Mouse (Mus musculus): ENCODE data around the gene 3110040M04Rik.
"Not testable (repeated sequence)": the region's sequence is repeated elsewhere in the genome, so short reads cannot be mapped to it uniquely, and the experiment has no call there.

The 3110040M04Rik gene

GRCm38 (mm10) chr1:151192739-151193138 lies 11.2 kb upstream of the 3110040M04Rik start:
- not testable (repeated sequence) for DNase-seq

- DNase-seq: not testable (repeated sequence)
Measured at GRCm38 (mm10) chr1:151195986-151196385, 7.9 kb upstream of the 3110040M04Rik start.

- DNase-seq: not testable (repeated sequence)
Measured at GRCm38 (mm10) chr1:151196690-151197089, 7.2 kb upstream of the 3110040M04Rik start.

GRCm38 (mm10) chr1:151198120-151198519 lies 5.8 kb upstream of the 3110040M04Rik start, which contains the start of gene Gm47995:
TSS of gene Gm47995 (plus strand) at chr1:151198448.
- not testable (repeated sequence) for DNase-seq

- DNase-seq: not testable (repeated sequence)
Measured at GRCm38 (mm10) chr1:151200620-151201019, 3.3 kb upstream of the 3110040M04Rik start.

GRCm38 (mm10) chr1:151202771-151203170 lies 1.1 kb upstream of the 3110040M04Rik start:
- DNase-seq: not testable (repeated sequence)

GRCm38 (mm10) chr1:151208493-151208892 lies 4.6 kb downstream of the 3110040M04Rik start:
- DNase-seq: not testable (repeated sequence)

GRCm38 (mm10) chr1:151208944-151209343 lies 5.0 kb downstream of the 3110040M04Rik start:
- DNase-seq: not testable (repeated sequence)

GRCm38 (mm10) chr1:151209824-151210355 lies 6.0 kb downstream of the 3110040M04Rik start, which contains the start of gene Gm47996:
TSS of gene Gm47996 (plus strand) at chr1:151210131.
- DNase-seq: not testable (repeated sequence)

- not testable (repeated sequence) for DNase-seq
Measured at GRCm38 (mm10) chr1:151211666-151212065, 7.7 kb downstream of the 3110040M04Rik start.

- DNase-seq: no peak
Measured at GRCm38 (mm10) chr1:151214862-151215261, 10.9 kb downstream of the 3110040M04Rik start.

GRCm38 (mm10) chr1:151215985-151216384 lies 12.1 kb downstream of the 3110040M04Rik start:
- no peak for DNase-seq

GRCm38 (mm10) chr1:151216417-151216816 lies 12.5 kb downstream of the 3110040M04Rik start:
- DNase-seq: no peak

- DNase-seq: no peak
Measured at GRCm38 (mm10) chr1:151219045-151219444, 15.1 kb downstream of the 3110040M04Rik start.

- no peak for DNase-seq
Measured at GRCm38 (mm10) chr1:151220098-151220497, 16.2 kb downstream of the 3110040M04Rik start.

GRCm38 (mm10) chr1:151222561-151223267 lies 18.8 kb downstream of the 3110040M04Rik start:
- DNase-seq: no peak

- no peak for DNase-seq
Measured at GRCm38 (mm10) chr1:151223377-151223776, 19.5 kb downstream of the 3110040M04Rik start.

GRCm38 (mm10) chr1:151224536-151224935 lies 20.6 kb downstream of the 3110040M04Rik start:
- no peak for DNase-seq

GRCm38 (mm10) chr1:151227506-151227905 lies 23.6 kb downstream of the 3110040M04Rik start:
- no peak for DNase-seq

- no peak for DNase-seq
Measured at GRCm38 (mm10) chr1:151228320-151228989, 24.5 kb downstream of the 3110040M04Rik start.

- no peak for DNase-seq
Measured at GRCm38 (mm10) chr1:151232346-151232745, 28.4 kb downstream of the 3110040M04Rik start.

- DNase-seq: no peak
Measured at GRCm38 (mm10) chr1:151233756-151234155, 29.8 kb downstream of the 3110040M04Rik start.

GRCm38 (mm10) chr1:151235574-151235973 lies 31.7 kb downstream of the 3110040M04Rik start:
- no peak for DNase-seq

Measured in right cerebral cortex, postnatal 25 days (tissue).